ENCODE assay signal across 8 mouse cellular contexts in genomic region chr17:47736856-47737255, GRCm38 (mm10). TPM values are rescaled to one million over a fixed set of nuclear protein-coding genes. Genes with fewer than 3 reads are reported as not detected.
A peak's percentile ranks its signal among the peaks of the same experiment; 100 is the strongest.
DNase-seq lines count a peak whose midpoint lies in the region; ATAC-seq and TF ChIP-seq lines count a peak whose summit lies in the region.

Tfeb (plus strand) TSS chr17:47737030.

- H3K9ac ChIP-seq in ES-Bruce4 (ENCODE audit: low read depth, poor library complexity, severe bottlenecking) = peak within 1 kb of the TSS; percentile 81
- peak within 1 kb of the TSS; percentile 66 for H3K9ac ChIP-seq in forebrain, embryonic 13.5 days
- H3K9ac ChIP-seq in heart, postnatal 0 days (replicated peaks; ENCODE audit: low read depth, low read length) = peak within 1 kb of the TSS; percentile 92
- H3K9ac ChIP-seq in liver, embryonic 15.5 days = peak within 1 kb of the TSS; percentile 68
- H3K9ac ChIP-seq in neural tube, embryonic 11.5 days (ENCODE audit: low read length) = peak within 1 kb of the TSS; percentile 61
- peak within 1 kb of the TSS; percentile 77 for H3K9ac ChIP-seq in stomach, embryonic 16.5 days (ENCODE audit: low read length)

- peak; percentile 92 for DNase-seq in heart, postnatal 0 days (ENCODE audit: low spot score)
- DNase-seq in kidney, postnatal 4 days = peak; percentile 98 to 99
- peak; percentile 97 for DNase-seq in neural tube, embryonic 11.5 days (ENCODE audit: low spot score)

- peak within 1 kb of the TSS; percentile 74 for H3K4me3 ChIP-seq in ES-Bruce4 (ENCODE audit: low read depth, low read length)
- peak within 1 kb of the TSS; percentile 56 for H3K4me3 ChIP-seq in forebrain, embryonic 13.5 days
- peak within 1 kb of the TSS; percentile 93 for H3K4me3 ChIP-seq in heart, postnatal 0 days (ENCODE audit: low read depth, low read length)
- peak within 1 kb of the TSS; percentile 73 for H3K4me3 ChIP-seq in liver, embryonic 15.5 days (replicated peaks)
- peak within 1 kb of the TSS; percentile 53 for H3K4me3 ChIP-seq in neural tube, embryonic 11.5 days (ENCODE audit: low read depth, low read length)
- peak within 1 kb of the TSS; percentile 69 for H3K4me3 ChIP-seq in stomach, embryonic 16.5 days (replicated peaks; ENCODE audit: low read length)

- no peak for TF ChIP-seq POLR2A in ES-Bruce4 (IDR thresholded peaks at IDR 0.05; ENCODE audit: insufficient read depth, low read length)

- no peaks in the 10 kb centered on the region for H3K9me3 ChIP-seq in ES-Bruce4 (replicated peaks; ENCODE audit: control insufficient read depth, insufficient read depth, low read length, poor library complexity, severe bottlenecking)
- no peaks in the 10 kb centered on the region for H3K9me3 ChIP-seq in forebrain, embryonic 13.5 days (replicated peaks)
- no peaks in the 10 kb centered on the region for H3K9me3 ChIP-seq in heart, postnatal 0 days (replicated peaks; ENCODE audit: control insufficient read depth, low read length)
- no peaks in the 10 kb centered on the region for H3K9me3 ChIP-seq in liver, embryonic 15.5 days (replicated peaks)
- H3K9me3 ChIP-seq in neural tube, embryonic 11.5 days (ENCODE audit: control insufficient read depth, low read length) = no peaks in the 10 kb centered on the region
- H3K9me3 ChIP-seq in stomach, embryonic 16.5 days (replicated peaks; ENCODE audit: control insufficient read depth, low read length) = no peaks in the 10 kb centered on the region

- H3K27me3 ChIP-seq in ES-Bruce4 (ENCODE audit: control insufficient read depth, insufficient read depth, low read length, poor library complexity, severe bottlenecking) = no peaks in the 10 kb centered on the region
- peaks cover 34% of the 10 kb centered on the region for H3K27me3 ChIP-seq in forebrain, embryonic 13.5 days
- no peaks in the 10 kb centered on the region for H3K27me3 ChIP-seq in heart, postnatal 0 days (ENCODE audit: control insufficient read depth, insufficient read depth, low read length)
- H3K27me3 ChIP-seq in liver, embryonic 15.5 days = peaks cover 31% of the 10 kb centered on the region
- peaks cover 23% of the 10 kb centered on the region for H3K27me3 ChIP-seq in neural tube, embryonic 11.5 days (ENCODE audit: control insufficient read depth, insufficient read depth, low read length)
- no peaks in the 10 kb centered on the region for H3K27me3 ChIP-seq in stomach, embryonic 16.5 days (ENCODE audit: control insufficient read depth, insufficient read depth, low read length)

- under 1% methylated on average over 35 of the region's 47 CpGs for WGBS in forebrain, embryonic 13.5 days
- WGBS in heart, postnatal 0 days = under 1% methylated on average over 45 of the region's 47 CpGs
- under 1% methylated on average over 44 of the region's 47 CpGs for WGBS in liver, embryonic 15.5 days (ENCODE audit: insufficient replicate concordance)
- WGBS in neural tube, embryonic 11.5 days = under 1% methylated on average over 47 of the region's 47 CpGs
- WGBS in stomach, embryonic 16.5 days = under 1% methylated on average over 47 of the region's 47 CpGs

- peak within 1 kb of the TSS; percentile 91 for H3K4me2 ChIP-seq in forebrain, embryonic 13.5 days
- H3K4me2 ChIP-seq in heart, postnatal 0 days (ENCODE audit: low read depth, low read length) = peak within 1 kb of the TSS; percentile 95
- peak within 1 kb of the TSS; percentile 99 for H3K4me2 ChIP-seq in liver, embryonic 15.5 days
- peak within 1 kb of the TSS; percentile 97 for H3K4me2 ChIP-seq in neural tube, embryonic 11.5 days (ENCODE audit: low read depth)
- peak within 1 kb of the TSS; percentile 73 for H3K4me2 ChIP-seq in stomach, embryonic 16.5 days (ENCODE audit: low read depth, low read length)

- peak; percentile 69 for TF ChIP-seq CTCF in ES-Bruce4 (IDR thresholded peaks at IDR 0.05; ENCODE audit: low read depth, low read length)
- TF ChIP-seq CTCF in heart, postnatal 0 days (IDR thresholded peaks at IDR 0.05; ENCODE audit: low read depth) = peak; percentile 91

- peak; percentile 53 for ATAC-seq in cerebellum, adult (ENCODE audit: insufficient number of reproducible peaks, low FRiP score, low TSS enrichment)
- ATAC-seq in forebrain, embryonic 13.5 days = peak; percentile 88
- ATAC-seq in heart, postnatal 0 days (ENCODE audit: insufficient read depth, low read depth) = peak; percentile 78
- ATAC-seq in liver, embryonic 15.5 days (ENCODE audit: insufficient read depth) = peak; percentile 75
- ATAC-seq in neural tube, embryonic 11.5 days (ENCODE audit: insufficient read depth, low FRiP score, low TSS enrichment) = peak; percentile 65
- ATAC-seq in stomach, embryonic 16.5 days (ENCODE audit: insufficient read depth, low FRiP score) = peak; percentile 81

- no peak for TF ChIP-seq EP300 in ES-Bruce4 (IDR thresholded peaks at IDR 0.05; ENCODE audit: insufficient read depth, low read depth, low read length)
- no peak for TF ChIP-seq EP300 in heart, postnatal 0 days (IDR thresholded peaks at IDR 0.05; ENCODE audit: low read depth)

- H3K36me3 ChIP-seq in ES-Bruce4 (ENCODE audit: control insufficient read depth, insufficient read depth, low read length, poor library complexity, severe bottlenecking) = no peaks in the 10 kb centered on the region
- H3K36me3 ChIP-seq in forebrain, embryonic 13.5 days (ENCODE audit: poor library complexity, severe bottlenecking) = no peaks in the 10 kb centered on the region
- H3K36me3 ChIP-seq in heart, postnatal 0 days (replicated peaks; ENCODE audit: control insufficient read depth, insufficient read depth, low read length) = no peaks in the 10 kb centered on the region
- no peaks in the 10 kb centered on the region for H3K36me3 ChIP-seq in liver, embryonic 15.5 days (replicated peaks)
- H3K36me3 ChIP-seq in neural tube, embryonic 11.5 days (ENCODE audit: control insufficient read depth, insufficient read depth, low read length) = no peaks in the 10 kb centered on the region
- H3K36me3 ChIP-seq in stomach, embryonic 16.5 days (ENCODE audit: control insufficient read depth, insufficient read depth, low read length) = no peaks in the 10 kb centered on the region

- peak within 1 kb of the TSS; percentile 69 for H3K27ac ChIP-seq in ES-Bruce4 (ENCODE audit: insufficient read depth, low read length)
- no peak within 1 kb of the TSS for H3K27ac ChIP-seq in forebrain, embryonic 13.5 days
- H3K27ac ChIP-seq in heart, postnatal 0 days (ENCODE audit: low read depth) = peak within 1 kb of the TSS; percentile 94
- peak within 1 kb of the TSS; percentile 78 for H3K27ac ChIP-seq in liver, embryonic 15.5 days (replicated peaks)
- H3K27ac ChIP-seq in neural tube, embryonic 11.5 days (ENCODE audit: low read depth, low read length) = no peak within 1 kb of the TSS
- H3K27ac ChIP-seq in stomach, embryonic 16.5 days (ENCODE audit: low read length) = peak within 1 kb of the TSS; percentile 80

- H3K4me1 ChIP-seq in ES-Bruce4 (ENCODE audit: control insufficient read depth, insufficient read depth, low read length) = peaks cover 6% of the 10 kb centered on the region
- H3K4me1 ChIP-seq in forebrain, embryonic 13.5 days = peaks cover 27% of the 10 kb centered on the region
- peaks cover 17% of the 10 kb centered on the region; the same call in 1 of the 2 replicates for H3K4me1 ChIP-seq in heart, postnatal 0 days (ENCODE audit: control insufficient read depth, insufficient read depth)
- H3K4me1 ChIP-seq in liver, embryonic 15.5 days (replicated peaks) = peaks cover 41% of the 10 kb centered on the region
- H3K4me1 ChIP-seq in neural tube, embryonic 11.5 days (ENCODE audit: control insufficient read depth, insufficient read depth, low read length) = peaks cover 18% of the 10 kb centered on the region
- peaks cover 8% of the 10 kb centered on the region for H3K4me1 ChIP-seq in stomach, embryonic 16.5 days (ENCODE audit: control insufficient read depth, insufficient read depth, low read length)

RNA-seq across cellular contexts. Expression of gene Tfeb, which starts in this region (rescaled TPM):
- 13.5 and 13.7 TPM in 2 replicates for polyA plus RNA-seq in ES-Bruce4 (2011; ENCODE audit: insufficient read depth, insufficient read length, low read depth, missing spikeins)
- polyA plus RNA-seq in forebrain, embryonic 13.5 days (2015; fragmentation: Nextera tagmentation; extraction: Ambion mirVana) = 1.5 and 1.7 TPM in 2 replicates
- total RNA-seq in heart, postnatal 0 days (2014; rRNA removed; ENCODE audit: low replicate concordance) = 42.4 and 57.5 TPM in 2 replicates
- polyA plus RNA-seq in heart, postnatal 0 days (2015; fragmentation: Nextera tagmentation; extraction: Ambion mirVana) = 26.9 and 27.9 TPM in 2 replicates
- 4.6 and 5.3 TPM in 2 replicates for polyA plus RNA-seq in liver, embryonic 15.5 days (2015; fragmentation: Nextera tagmentation; extraction: Ambion mirVana)
- 1.8 and 2.0 TPM in 2 replicates for polyA plus RNA-seq in neural tube, embryonic 11.5 days (2014; fragmentation: Nextera tagmentation; extraction: Ambion mirVana)
- polyA plus RNA-seq in stomach, embryonic 16.5 days (2015; fragmentation: Nextera tagmentation; extraction: Ambion mirVana) = 10.6 and 11.5 TPM in 2 replicates

Comparison
In these comparisons a context has a peak if more than half of its experiments do, and no peak if none do; other contexts are left out.
1. H3K27ac ChIP-seq: peak in ES-Bruce4 (single experiment), heart, postnatal 0 days (single experiment), liver, embryonic 15.5 days (single experiment) and stomach, embryonic 16.5 days (single experiment); none in forebrain, embryonic 13.5 days (single experiment) and neural tube, embryonic 11.5 days (single experiment).
2. Peak in every context shown above with its lines, with median percentiles within 50 percentile points of each other: H3K4me3 ChIP-seq, H3K9ac ChIP-seq, ATAC-seq, H3K4me2 ChIP-seq and DNase-seq.